8 mouse cellular contexts compared by ENCODE assay signal in the genomic region with DNA sequence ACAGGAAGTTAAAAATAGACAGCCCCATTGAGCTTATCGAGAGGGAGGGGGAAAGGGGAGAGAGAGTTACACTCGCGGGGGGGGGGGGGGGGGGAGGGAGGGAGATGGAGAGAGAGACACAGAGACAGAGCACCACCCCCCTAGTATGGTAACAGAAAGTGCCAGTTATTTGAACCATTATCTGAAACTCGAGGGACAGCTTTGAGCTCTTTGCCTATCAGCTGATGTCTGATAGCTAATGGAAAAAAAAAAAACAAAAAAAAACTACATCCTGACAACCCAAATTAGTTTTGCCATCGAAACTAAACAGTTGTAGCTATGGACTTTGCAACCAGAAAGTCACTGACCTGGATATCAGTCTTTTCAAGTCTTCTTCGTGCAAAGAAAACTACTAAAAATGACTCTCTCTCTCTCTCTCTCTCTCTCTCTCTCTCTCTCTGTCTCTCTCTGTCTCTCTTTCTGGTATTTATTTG. TPM values are rescaled to one million over a fixed set of nuclear protein-coding genes. Genes with fewer than 3 reads are reported as not detected.
A peak's percentile ranks its signal among the peaks of the same experiment; 100 is the strongest.
DNase-seq lines count a peak whose midpoint lies in the region; ATAC-seq and TF ChIP-seq lines count a peak whose summit lies in the region.

Gene Ccdc141, minus strand, starts transcription at position 4 of the 473 bp plus-strand sequence.

- H3K36me3 ChIP-seq in lung, embryonic 15.5 days, result no peaks in the 10 kb centered on the region
- no peaks in the 10 kb centered on the region for H3K36me3 ChIP-seq in erythroblast, embryonic 14.5 days (ENCODE audit: control insufficient read depth)
- no peaks in the 10 kb centered on the region for H3K36me3 ChIP-seq in hindbrain, embryonic 13.5 days
- no peaks in the 10 kb centered on the region for H3K36me3 ChIP-seq in liver, embryonic 14.5 days (replicated peaks; ENCODE audit: control insufficient read depth, insufficient read depth, low read depth)

- 3% methylated on average over 6 of the region's 6 CpGs for WGBS in lung, embryonic 15.5 days
- 24% methylated on average over 4 of the region's 6 CpGs for WGBS in hindbrain, embryonic 13.5 days
- 6% methylated on average over 4 of the region's 6 CpGs for WGBS in liver, embryonic 14.5 days (ENCODE audit: insufficient replicate concordance)

- H3K9me3 ChIP-seq in lung, embryonic 15.5 days, result no peaks in the 10 kb centered on the region
- no peaks in the 10 kb centered on the region for H3K9me3 ChIP-seq in erythroblast, embryonic 14.5 days (ENCODE audit: control insufficient read depth, low read length)
- H3K9me3 ChIP-seq in hindbrain, embryonic 13.5 days, result no peaks in the 10 kb centered on the region
- no peaks in the 10 kb centered on the region for H3K9me3 ChIP-seq in liver, embryonic 14.5 days (ENCODE audit: control insufficient read depth, low read length)

- no peak for TF ChIP-seq CTCF in liver, embryonic 14.5 days (IDR thresholded peaks at IDR 0.05; ENCODE audit: low read depth)

- H3K4me3 ChIP-seq in lung, embryonic 15.5 days, result peak within 1 kb of the TSS; percentile 50
- peak within 1 kb of the TSS; percentile 66 for H3K4me3 ChIP-seq in erythroblast, embryonic 14.5 days (replicated peaks)
- peak within 1 kb of the TSS; percentile 34 for H3K4me3 ChIP-seq in hindbrain, embryonic 13.5 days
- peak within 1 kb of the TSS; percentile 60 to 87 for H3K4me3 ChIP-seq in liver, embryonic 14.5 days (ENCODE audit: insufficient read depth in 1 of 2, low read depth in 2 of 2, low read length in 2 of 2)

- no peak for TF ChIP-seq EP300 in liver, embryonic 14.5 days (IDR thresholded peaks at IDR 0.05; ENCODE audit: low read depth)

- peak within 1 kb of the TSS; percentile 90 for H3K4me2 ChIP-seq in lung, embryonic 15.5 days
- peak within 1 kb of the TSS; percentile 64 for H3K4me2 ChIP-seq in hindbrain, embryonic 13.5 days
- peak within 1 kb of the TSS; percentile 74 for H3K4me2 ChIP-seq in liver, embryonic 14.5 days (ENCODE audit: low read depth)

- H3K4me1 ChIP-seq in lung, embryonic 15.5 days, result peaks cover 50% of the 10 kb centered on the region
- H3K4me1 ChIP-seq in erythroblast, embryonic 14.5 days (ENCODE audit: control insufficient read depth), result peaks cover 34% of the 10 kb centered on the region
- peaks cover 45% of the 10 kb centered on the region for H3K4me1 ChIP-seq in hindbrain, embryonic 13.5 days (replicated peaks)
- H3K4me1 ChIP-seq in liver, embryonic 14.5 days (replicated peaks; ENCODE audit: control insufficient read depth in 2 of 2, insufficient read depth in 2 of 2, low read length in 1 of 2), result peaks cover 5 to 22% of the 10 kb centered on the region in 2 experiments; a peak in 3 of 4 replicates

- no peak for ATAC-seq in lung, embryonic 15.5 days (ENCODE audit: borderline replicate concordance, extremely low read depth, low FRiP score, low TSS enrichment)
- ATAC-seq in hindbrain, embryonic 13.5 days (ENCODE audit: low FRiP score), result no peak
- ATAC-seq in liver, embryonic 14.5 days (ENCODE audit: insufficient read depth), result peak; percentile 15; the same call in 1 of the 2 replicates

- peak within 1 kb of the TSS; percentile 50 for H3K9ac ChIP-seq in lung, embryonic 15.5 days
- peak within 1 kb of the TSS; percentile 66 for H3K9ac ChIP-seq in hindbrain, embryonic 13.5 days
- peak within 1 kb of the TSS; percentile 67 for H3K9ac ChIP-seq in liver, embryonic 14.5 days (replicated peaks)

- H3K27ac ChIP-seq in lung, embryonic 15.5 days, result peak within 1 kb of the TSS; percentile 88
- H3K27ac ChIP-seq in hindbrain, embryonic 13.5 days, result peak within 1 kb of the TSS; percentile 52; the same call in 1 of the 2 replicates
- no peak within 1 kb of the TSS for H3K27ac ChIP-seq in liver, embryonic 14.5 days

- H3K27me3 ChIP-seq in lung, embryonic 15.5 days, result no peaks in the 10 kb centered on the region
- peaks cover 9% of the 10 kb centered on the region for H3K27me3 ChIP-seq in erythroblast, embryonic 14.5 days (ENCODE audit: control insufficient read depth)
- H3K27me3 ChIP-seq in hindbrain, embryonic 13.5 days, result 0 out of 2 replicates have a peak, but pooled peaks cover 4% of the 10 kb centered on the region
- H3K27me3 ChIP-seq in liver, embryonic 14.5 days (ENCODE audit: control insufficient read depth, insufficient read depth, low read length), result no peaks in the 10 kb centered on the region

- DNase-seq in lung, adult 18-20 months, result no peak
- no peak for DNase-seq in liver, embryonic 14.5 days (ENCODE audit: low read depth in 3 of 3, low spot score in 3 of 3)
- DNase-seq in cerebellum, adult 18-20 months, result no peak
- DNase-seq in c-Kit-positive CD71-positive TER-119-positive erythroid progenitor cells, embryonic 14.5 days (ENCODE audit: low spot score), result no peak
- no peak for DNase-seq in spleen, postnatal 36 days (ENCODE audit: low spot score in 2 of 2)

RNA-seq across cellular contexts. Expression of gene Ccdc141, which starts in this region (rescaled TPM):
- polyA plus RNA-seq in lung, embryonic 15.5 days (2015; fragmentation: Nextera tagmentation; extraction: Ambion mirVana), result 12.7 and 19.6 TPM in 2 replicates
- 0.01 and 0.15 TPM in 2 replicates for polyA plus RNA-seq in erythroblast, embryonic 14.5 days (2012)
- polyA plus RNA-seq in hindbrain, embryonic 13.5 days (2015; fragmentation: Nextera tagmentation; extraction: Ambion mirVana), result 6.9 and 7.3 TPM in 2 replicates
- 0.26 and 0.29 TPM in 2 replicates for polyA plus RNA-seq in liver, embryonic 14.5 days (2012; rRNA removed)
- 0.37 and 0.58 TPM in 2 replicates for polyA plus RNA-seq in liver, embryonic 14.5 days (2014; fragmentation: Nextera tagmentation; extraction: Ambion mirVana)

Comparison
In these comparisons a context has a peak if more than half of its experiments do, and no peak if none do; other contexts are left out.
1. Peak in ATAC-seq, H3K4me3 ChIP-seq, H3K9ac ChIP-seq and H3K4me2 ChIP-seq in liver, embryonic 14.5 days; RNA of the gene not detected or under 1 TPM.